Mouse (Mus musculus) telencephalon, adult 2 months (tissue): ENCODE data around the gene Dhx9.
"Not testable (repeated sequence)": the region's sequence is repeated elsewhere in the genome, so short reads cannot be mapped to it uniquely, and the experiment has no call there.

Source experiments
- DNase-seq: peaks from one replicate; pipeline ENCODE4 v3.0.0-alpha.2; 2011; ENCODE audit warnings: low read depth, low spot score

The Dhx9 gene

DNA sequence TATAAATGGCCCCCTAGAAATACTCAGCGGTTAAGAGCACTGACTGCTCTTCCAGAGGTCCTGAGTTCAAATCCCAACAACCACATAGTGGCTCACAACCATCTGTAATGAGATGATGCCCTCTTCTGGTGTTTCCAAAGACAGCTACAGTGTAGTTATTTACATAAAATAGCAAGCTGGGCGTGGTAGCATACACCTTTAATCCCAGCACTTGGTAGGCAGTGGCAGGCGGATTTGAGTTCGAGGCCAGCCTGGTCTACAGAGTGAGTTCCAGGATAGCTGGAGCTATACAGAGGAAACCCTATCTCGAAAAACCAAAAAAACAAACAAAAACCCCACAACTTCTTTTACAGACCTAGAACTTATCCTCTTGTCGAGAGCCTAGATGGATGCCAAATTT is 1.3 kb downstream of the Dhx9 start:
- not testable (repeated sequence) for DNase-seq

DNA sequence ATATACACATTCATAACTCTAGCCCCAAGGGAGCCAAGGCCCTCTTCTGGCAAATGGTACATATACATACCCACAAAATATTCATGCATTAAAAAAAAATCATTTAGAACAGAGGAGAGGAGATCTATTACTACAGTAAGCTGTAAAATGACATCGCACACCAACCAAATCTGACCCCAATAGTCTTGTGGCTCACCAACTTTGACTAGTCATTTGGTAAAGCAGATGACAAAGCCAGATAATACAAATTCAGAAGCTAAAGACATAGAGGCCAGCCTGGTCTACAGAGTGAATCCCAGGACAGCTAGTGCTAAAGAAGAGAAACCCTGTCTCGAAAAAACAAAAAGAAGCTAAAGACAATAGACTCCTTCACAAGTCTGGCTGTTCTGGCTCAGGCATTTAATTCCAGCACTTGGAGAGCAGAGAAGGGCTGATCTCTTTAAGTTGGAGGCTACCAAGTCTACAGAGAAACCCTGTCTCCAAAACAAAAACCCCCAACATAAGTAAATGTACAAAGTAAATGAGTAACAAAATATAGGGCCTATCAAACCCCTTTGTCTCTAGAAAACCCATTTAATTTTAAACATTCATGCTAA is 2.2 kb downstream of the Dhx9 start:
- DNase-seq, result no peak

DNA sequence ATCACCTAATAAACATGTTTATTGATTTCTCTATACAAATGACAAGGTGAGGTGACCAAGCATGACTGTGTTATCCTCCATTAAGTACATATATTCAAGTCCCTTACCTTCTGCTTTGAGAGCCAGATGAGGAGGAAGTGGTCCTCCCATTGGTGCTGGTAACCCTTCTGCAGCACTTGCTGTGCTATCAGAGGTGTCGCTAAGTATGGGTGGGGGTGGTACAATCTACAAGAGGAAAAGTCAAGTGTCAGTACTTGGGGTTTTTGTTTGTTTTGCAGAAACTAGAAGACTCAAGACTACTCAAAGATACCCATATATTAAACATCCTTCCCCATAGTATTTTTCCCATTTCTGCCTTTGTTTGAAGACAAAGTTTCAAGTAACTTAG is 6.4 kb downstream of the Dhx9 start:
- DNase-seq, result no peak

DNA sequence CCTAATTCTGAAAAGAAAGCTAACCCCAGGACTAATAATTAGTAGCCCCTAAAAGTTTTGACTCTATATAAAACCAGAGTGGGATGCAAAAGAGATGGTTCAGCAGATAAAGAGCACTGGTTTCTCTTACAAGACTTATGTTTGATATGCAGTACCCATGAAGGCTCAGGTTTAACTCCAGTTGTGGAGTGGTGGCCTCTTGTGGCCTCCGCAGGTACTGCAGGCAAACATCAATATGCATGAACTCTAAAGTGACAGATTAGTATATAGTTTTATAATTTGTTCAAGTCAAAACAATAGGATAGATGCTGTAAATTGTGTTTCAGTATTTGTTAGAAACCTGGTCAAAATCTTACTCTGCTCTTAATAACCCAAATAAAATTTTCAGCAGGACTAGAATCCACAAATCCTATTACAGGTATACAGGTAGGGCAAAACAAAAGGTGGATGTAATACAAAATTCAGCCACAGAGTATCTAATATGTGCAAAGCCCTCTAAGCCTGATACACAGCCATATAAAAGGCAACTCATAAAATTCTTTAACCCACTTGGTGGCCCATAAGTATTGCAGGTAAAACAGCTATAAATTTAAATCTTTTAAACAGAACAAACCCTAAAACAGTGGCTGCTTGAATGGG is 7.0 kb downstream of the Dhx9 start:
- no peak for DNase-seq

DNA sequence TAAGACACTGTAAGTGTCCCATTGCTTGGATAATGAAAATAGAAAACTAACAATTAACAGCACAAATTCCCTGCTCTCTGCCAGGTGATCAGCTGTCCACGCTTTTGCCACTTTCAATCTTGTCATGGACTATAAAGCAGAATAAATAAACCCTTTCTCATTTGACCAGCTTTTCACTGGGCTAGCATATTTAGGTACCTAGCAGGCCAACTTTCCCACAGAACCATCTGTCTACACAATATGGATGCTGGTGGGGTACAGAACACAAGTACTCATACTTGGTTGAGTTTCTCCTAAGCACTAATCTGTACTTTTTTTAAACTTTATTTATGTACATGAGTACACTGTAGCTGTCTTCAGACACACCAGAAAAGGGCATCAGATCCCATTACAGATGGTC is 8.2 kb downstream of the Dhx9 start:
- no peak for DNase-seq

DNA sequence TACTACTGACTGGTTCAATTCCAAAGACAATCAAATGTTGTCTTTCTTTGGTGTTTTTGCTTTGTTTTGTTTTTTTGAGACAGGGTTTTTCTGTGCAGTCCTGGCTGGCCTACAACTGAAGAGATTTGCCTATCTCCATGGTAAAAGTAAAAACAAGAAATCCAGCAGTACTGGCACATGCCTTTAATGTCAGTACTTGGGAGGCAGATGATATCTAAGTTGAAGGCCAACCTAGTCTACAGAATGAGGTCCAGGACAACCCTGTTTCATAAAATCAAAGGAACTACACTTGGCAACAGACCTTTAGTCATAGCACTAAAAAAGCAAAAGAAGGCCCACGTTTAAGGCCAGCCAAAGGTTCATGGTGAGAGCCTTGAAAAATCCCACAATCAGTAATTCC is 25.7 kb downstream of the Dhx9 start:
- no peak for DNase-seq

DNA sequence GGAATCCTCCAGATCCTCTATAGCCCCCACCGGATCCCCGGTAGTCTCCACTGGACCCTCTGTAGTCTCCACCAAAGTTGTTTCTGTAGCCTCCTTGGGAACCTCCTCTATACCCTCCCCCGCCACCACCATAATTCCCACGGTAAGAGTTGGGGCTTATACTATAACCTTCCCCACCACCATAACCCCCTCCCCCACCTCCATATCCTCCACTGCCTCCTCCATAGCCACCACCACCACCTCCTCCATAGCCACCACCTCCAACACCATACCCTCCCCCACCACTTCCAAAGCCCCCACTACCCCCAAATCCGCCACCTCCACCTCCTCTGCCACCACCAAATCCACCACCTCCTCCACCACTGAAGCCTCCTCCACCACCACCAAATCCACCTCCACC is 31.3 kb downstream of the Dhx9 start:
- DNase-seq, result no peak

DNA sequence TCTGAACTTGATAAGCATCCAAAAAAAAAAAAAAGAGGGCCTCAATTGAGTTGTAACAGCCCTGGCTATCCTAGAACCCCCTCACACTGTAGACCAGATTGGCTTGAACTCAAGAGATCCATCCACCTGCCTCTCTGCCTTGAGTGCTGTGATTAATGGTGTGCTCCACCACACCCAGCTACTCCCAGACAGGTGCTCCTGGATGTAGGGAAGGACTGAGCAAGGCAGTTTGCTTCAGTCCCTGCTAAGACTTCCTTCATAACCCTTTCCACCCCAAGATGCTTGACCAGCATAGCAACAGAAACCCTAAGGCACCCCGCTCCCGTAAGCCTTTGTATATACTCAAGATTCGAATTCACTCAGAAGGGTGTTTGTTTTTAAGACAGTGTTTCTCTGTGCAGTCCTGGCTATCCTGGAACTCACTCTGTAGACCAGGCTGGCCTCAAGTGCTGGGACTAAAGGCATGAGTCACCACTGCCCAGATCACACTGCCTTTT is 34.3 kb downstream of the Dhx9 start:
- no peak for DNase-seq

DNA sequence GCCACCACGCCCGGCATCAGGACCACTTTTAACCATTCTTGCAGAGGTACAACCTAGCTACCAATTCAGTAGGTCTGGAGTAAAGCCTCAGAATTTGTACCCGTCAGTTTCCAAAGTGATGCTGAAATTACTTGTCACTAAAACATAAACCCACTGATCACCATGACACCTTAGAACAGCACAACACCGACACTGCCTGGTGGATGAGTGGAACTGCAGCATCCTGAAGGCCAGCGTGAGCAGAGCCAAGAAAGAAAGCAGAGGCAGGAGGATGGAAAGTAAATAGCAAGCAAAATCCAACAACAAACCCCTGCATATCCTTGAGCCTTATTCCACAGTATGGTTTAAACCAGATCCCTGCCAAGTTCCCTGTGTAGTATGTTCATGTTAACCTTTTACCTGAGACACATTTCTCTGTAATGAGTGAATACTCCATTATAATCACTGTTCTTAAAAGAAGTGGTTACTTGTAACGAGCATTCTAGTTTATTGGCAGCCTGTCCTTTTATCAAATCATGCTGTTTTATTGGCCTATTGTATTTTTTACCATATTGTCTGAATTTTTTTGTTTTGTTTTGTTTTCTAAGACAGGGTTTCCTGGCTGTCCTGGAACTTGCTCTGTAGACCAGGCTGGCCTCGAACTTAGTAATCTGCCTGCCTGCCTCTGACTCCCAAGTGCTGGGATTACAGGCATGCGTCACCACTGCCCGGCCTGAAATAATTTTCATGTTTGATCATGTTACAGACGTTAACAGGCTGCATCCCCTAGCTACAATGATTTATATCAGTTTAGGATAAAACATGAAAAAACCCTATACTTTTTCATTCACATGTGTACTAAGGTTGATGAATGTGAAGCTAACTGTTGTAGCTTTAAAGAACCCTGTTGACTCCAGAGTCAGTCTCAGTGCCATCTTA is 36.0 kb downstream of the Dhx9 start:
- peak; percentile 31 for DNase-seq

DNA sequence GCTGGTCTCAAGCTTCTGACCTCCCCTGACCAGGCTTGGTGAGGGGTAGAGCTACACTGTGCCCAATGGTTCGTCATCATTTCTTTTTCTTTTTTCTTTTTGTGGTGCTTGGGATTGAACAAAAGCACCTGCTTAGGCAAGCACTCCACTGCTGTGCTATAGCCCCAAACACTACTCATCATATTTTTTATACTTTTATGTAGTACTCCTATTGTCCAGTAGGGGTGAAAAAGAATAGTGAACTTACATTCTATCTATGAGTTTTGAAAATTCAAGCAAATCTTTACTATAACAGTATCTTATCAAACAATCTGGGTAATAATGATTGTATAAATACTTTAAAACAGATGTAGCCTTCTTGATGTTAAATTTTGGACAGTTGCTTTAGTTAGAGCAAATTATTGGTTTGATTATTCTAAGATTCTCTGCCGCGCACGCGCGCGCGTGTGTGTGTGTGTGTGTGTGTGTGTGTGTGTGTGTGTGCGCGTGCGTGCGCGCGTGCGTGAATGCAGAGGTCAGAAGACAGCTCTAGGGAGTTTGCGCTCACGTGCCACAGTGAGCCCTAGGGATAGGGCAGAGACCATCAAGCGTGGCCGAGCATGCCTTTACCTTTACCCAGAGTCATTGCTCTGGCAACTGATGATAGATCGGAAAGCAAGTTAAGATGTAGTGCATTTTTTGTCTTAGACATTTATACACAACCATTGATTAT is 41.2 kb downstream of the Dhx9 start:
- no peak for DNase-seq

DNA sequence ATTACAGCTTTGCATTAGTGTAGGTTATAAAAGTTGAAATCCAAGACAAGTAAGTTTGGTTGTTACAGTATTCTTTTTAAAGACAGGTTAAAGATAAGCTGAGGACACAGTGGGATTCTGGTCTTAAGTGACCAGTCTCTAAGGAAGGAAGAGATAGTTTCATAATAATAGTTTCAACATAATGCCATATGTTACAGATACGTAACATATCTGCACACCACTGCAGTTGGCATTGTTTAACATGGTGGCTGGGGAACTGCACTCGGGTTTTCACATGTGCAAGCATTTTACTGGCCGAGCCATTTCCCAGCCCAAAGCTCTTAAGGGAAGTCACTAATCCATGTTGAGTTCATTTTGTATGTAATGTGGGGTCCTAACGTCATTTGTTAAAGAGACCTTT is 43.8 kb downstream of the Dhx9 start:
- no peak for DNase-seq

DNA sequence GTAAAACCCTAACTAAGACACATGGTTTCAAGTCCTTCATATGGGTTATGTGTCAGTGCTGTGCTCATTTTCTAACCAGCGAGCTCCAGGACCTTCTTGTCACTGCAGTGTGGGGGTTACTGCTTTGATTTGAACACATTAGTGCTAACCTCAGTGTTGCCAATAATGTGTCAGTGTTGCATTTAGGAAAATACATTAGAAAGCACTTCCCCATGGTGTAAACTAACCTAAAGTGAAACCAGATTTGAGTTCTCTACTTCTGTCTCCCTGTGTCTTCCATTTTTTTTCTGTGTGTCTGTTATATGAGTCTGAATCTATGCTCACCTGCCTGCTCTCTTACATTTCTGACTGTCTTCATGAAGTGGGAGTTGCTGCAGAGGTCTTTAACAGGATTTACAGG is 44.4 kb downstream of the Dhx9 start:
- DNase-seq, result no peak

DNA sequence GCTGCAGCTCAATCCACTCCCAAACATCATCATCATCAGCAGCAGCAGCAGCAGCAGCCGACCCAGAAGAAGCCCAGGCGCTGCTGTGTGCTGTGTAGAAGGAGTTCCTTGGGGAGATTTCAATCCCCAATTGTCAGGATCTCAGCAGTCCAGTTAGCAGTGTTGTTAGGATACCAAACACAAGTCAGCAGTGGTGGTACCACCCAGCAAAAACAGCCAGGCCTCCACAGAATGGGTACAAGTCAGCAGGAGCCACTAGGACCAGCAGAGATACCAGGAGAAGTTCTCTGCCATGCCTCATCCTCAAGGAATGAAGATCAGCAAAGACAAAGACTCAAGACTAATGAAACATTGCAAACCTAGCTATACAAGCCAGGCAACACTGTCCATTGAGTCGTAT is 45.8 kb downstream of the Dhx9 start:
- DNase-seq, result no peak

DNA sequence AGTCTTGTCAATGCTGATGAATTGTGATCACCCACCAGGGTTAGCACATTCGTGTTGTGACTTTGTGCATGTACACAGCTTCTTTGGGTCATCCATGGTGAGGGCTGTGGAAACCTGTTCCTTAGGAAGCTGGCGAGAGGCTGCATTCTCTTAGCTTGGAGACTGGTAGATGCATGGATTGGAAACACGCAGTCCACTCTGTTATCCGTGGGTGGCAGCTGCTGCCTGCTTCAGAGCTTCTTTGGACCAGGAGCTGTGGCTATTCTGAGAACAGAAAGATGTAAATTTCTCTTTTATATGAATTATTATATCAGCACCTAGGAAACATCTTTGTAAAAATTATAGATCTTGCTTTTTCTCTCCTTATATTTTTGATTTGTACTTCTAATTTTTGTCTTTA is 46.7 kb downstream of the Dhx9 start:
- peak; percentile 34 for DNase-seq

DNA sequence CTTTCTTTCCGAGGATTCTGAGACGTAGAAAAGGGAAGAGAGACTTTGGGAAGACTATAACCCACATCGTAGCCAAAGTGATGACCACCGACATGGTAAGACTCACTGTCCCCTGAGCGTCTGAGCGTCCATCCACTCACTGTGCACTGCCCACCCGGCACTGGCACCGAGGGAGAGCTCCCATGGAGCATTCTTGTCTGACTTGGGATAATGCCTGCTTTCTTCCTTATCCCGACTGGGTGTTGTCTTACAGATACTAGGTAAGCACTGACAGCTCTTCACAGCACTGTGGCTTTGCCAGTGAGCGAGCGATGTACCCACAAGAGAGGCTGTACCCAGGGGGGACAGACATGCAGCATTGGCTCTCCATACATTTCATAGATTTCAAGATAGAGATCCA is 49.9 kb downstream of the Dhx9 start:
- DNase-seq, result no peak

DNA sequence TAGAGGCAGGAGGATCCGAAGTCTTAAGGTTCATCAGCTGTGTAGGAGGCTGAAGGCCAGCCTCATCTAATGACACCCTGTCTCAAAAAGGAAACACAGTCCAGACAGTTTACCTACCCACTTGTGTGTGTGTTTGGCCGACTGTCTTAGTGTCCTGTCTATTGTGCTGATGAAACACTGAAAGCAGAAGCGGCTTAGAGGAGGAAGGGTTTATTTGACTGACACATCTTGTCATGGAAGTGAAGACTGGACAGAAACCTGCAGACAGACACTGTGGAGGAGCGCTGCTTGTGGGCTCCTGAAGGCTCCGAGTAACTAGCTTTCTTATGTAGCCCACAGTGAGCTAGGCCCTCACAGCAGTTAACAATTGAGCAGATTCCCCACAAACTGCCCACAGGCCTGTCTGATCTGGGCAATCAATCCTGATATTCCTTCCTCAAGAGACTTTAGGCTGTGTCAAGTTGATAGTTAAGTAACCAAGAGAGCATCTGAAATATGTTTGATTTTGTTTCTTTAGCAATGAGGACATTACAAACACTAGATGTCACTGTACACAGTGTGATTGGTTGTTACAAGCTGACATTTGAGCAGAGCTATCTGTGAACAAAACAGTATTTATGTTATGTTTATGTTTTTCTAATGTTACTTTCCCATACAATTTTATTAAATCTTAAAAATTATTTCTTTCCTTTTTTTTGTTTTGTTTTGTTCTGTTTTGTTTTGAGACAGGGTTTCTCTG is 53.4 kb downstream of the Dhx9 start:
- no peak for DNase-seq

DNA sequence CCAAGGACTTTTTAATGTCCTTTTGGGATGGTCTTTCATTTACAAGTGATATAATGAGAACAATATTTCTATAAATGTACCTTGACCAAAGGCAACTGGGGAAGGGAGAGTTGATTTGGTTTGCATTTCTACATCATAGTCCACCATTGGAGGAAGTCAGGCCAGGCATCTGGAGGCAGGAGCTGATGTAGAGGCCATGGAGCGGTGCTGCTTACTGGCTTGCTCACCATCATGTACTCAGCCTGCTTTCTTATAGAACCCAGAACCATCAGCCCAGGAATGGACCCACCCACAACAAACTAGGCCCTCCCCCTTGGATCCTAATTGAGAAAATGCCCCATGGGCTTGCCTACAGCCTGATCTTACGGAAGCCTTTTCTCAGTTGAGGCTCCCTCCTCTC is 55.1 kb downstream of the Dhx9 start:
- no peak for DNase-seq

DNA sequence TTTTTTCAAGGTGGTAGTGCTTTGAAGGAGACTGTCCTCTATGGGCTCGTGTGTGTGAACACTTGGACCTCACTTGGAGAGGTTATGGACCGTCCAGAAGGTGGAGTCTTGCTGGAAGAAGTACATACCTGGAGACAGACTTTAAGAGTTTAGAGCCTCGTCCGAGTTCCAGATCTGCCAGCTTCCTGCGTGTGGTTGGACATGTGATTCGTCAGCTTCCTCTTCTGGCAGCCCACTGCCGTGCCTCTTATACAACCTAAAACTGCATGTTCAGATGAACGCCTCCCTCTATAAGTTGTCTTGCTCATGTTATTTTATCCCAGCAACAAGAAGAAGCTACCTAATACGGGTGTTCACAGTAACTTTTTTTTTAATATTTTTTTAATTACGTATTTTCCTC is 55.8 kb downstream of the Dhx9 start:
- no peak for DNase-seq

DNA sequence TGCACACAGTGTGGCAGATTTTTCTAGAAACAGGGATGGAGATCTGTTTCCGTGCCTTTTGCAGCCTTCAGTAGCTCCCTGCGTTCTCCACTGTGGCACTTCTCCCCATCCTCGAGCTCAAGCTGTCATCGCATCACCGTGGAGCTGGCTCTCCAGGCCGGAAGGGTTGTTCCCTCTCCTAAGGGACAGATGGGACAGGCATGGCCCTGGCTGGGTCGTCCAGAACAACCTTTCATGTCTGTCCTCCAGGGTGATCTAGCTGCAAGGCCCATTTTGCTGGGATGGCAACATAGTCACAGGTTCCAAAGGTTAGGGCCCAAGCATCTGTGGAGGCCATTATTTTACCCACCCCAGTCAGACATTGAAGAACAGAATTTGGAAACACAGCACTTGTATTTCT is 56.3 kb downstream of the Dhx9 start:
- no peak for DNase-seq

DNA sequence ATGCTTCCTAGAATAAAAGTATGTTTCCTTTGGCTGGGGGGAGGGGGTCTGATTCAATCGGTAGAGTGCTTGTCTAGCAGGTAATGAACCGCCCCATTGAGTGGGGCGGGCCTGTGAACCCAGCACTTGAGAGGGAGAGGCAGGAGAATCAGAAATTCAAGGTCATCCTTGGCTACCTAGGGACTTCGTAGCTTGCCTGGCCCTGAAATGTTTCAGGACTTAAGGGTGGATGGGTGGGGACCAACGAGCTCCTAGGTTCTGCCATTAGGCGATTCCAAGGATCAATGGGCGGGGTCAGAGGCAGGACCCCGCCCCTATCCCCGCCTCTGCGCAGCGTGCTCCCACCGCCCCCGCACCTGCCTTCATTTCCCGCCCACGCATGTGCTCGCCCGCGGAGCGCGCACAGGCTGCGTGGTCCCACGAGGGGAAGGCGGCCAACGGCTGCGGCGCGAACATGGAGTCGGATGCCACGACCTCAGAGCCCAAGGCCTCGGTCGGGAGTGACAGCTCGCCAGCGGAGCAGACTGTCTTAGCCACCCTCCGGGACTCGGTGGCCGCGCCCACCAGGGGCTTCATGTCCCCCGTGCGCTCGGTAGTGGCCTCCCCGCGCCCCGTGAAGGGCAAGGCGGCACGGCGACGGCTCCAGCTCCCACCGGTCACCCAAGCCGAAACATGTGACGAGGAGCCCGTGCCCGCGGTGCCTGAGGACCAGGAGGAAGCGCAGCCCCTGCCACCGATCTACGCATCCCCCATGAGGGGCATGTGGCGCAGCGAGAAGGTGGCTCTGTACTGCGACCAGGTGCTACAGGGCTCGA is 62.5 kb downstream of the Dhx9 start, which contains the start of gene Shcbp1l:
Gene Shcbp1l, plus strand, starts transcription at position 393 of the 815 bp plus-strand sequence.
- DNase-seq, result peak; percentile 63
